Mouse (Mus musculus) heart, postnatal 0 days (tissue): Measurements from ENCODE around the gene Slc30a6. TPM values are rescaled to one million over a fixed set of nuclear protein-coding genes. Genes with fewer than 3 reads are reported as not detected.

Source experiments
- ATAC-seq: fragments of 200-750 bp; cut with Nextera tagmentation; 2 replicates; pipeline ENCODE4 v1.8.0; 2017; ENCODE audit warnings: low read depth, moderate number of reproducible peaks, moderate library complexity; ENCODE audit not compliant: insufficient read depth
- DNase-seq: peaks from one replicate; pipeline ENCODE4 v3.0.0-alpha.2; 2016; ENCODE audit warnings: low spot score
- H3K27ac ChIP-seq: fragments of 300-500 bp; sonication (generic); 2 replicates; pipeline ENCODE4 v1.5.1; 2014; ENCODE audit warnings: low read depth, mild to moderate bottlenecking
- H3K27me3 ChIP-seq: fragments of 300-500 bp; sonication (generic); 2 replicates; pipeline ENCODE4 v1.6.1; 2014; ENCODE audit warnings: low read length, mixed read lengths; ENCODE audit not compliant: control insufficient read depth, insufficient read depth
- H3K36me3 ChIP-seq: fragments of 300-500 bp; sonication (generic); replicated peaks from 2 replicates; pipeline ENCODE4 v1.6.1; 2014; ENCODE audit warnings: low read length, mixed read lengths; ENCODE audit not compliant: control insufficient read depth, insufficient read depth
- H3K4me1 ChIP-seq: fragments of 300-500 bp; sonication (generic); 2 replicates; pipeline ENCODE4 v1.6.1; 2014; ENCODE audit warnings: antibody characterized with exemption; ENCODE audit not compliant: control insufficient read depth, insufficient read depth
- H3K4me2 ChIP-seq: fragments of 300-500 bp; sonication (generic); 2 replicates; pipeline ENCODE4 v1.6.1; 2014; ENCODE audit warnings: low read depth, mild to moderate bottlenecking, low read length, moderate library complexity
- H3K4me3 ChIP-seq: fragments of 300-500 bp; sonication (generic); 2 replicates; pipeline ENCODE4 v1.5.1; 2014; ENCODE audit warnings: low read depth, low read length
- H3K9ac ChIP-seq: fragments of 300-500 bp; sonication (generic); replicated peaks from 2 replicates; pipeline ENCODE4 v1.6.1; 2014; ENCODE audit warnings: low read depth, low read length, mixed read lengths
- H3K9me3 ChIP-seq: fragments of 300-500 bp; sonication (generic); replicated peaks from 2 replicates; pipeline ENCODE4 v1.6.1; 2016; ENCODE audit warnings: low read length; ENCODE audit not compliant: control insufficient read depth
- CTCF ChIP-seq: IDR thresholded peaks from 2 replicates; pipeline ENCODE4 v1.5.1; 2016; ENCODE audit warnings: antibody characterized with exemption, control low read depth, low read depth
- EP300 ChIP-seq: IDR thresholded peaks from 2 replicates; pipeline ENCODE4 v1.6.1; 2016; ENCODE audit warnings: antibody characterized with exemption, low read depth
- WGBS: fragments of 180-500 bp; shearing (Covaris S2); extraction: QIAGEN DNeasy Blood & Tissue Kit; methylation state at CpG from one replicate; pipeline ENCODE4 v1.1.7; 2014; 5-methylcytosine and 5-hydroxymethylcytosine counted together
- polyA plus RNA-seq: library from polyadenylated mRNA; unstranded; fragments of >200 nt; fragmentation: Nextera tagmentation; extraction: Ambion mirVana; gene quantifications from 2 replicates; pipeline ENCODE4 v1.2.1, GENCODE M21; 2015
- total RNA-seq: library from RNA; depleted of rRNA; stranded (reverse); fragments of >200 nt; gene quantifications from 2 replicates; pipeline ENCODE4 v1.2.3, GENCODE M21; 2014; ENCODE audit warnings: low replicate concordance; rRNA removed

The Slc30a6 gene
- 18.4 and 27.7 TPM in 2 replicates for total RNA-seq
- 19.9 and 20.4 TPM in 2 replicates for polyA plus RNA-seq

GRCm38 (mm10) chr17:74395383-74396065, at the start of gene Slc30a6:
TSS of gene Slc30a6 (plus strand) at chr17:74395608.
- Histone ChIP-seq H3K4me3 (peak within 1 kb of the TSS; percentile 77), H3K9me3 (no peaks in the 10 kb centered on the region), H3K4me2 (peak within 1 kb of the TSS; percentile 86), H3K4me1 (peaks cover 6% of the 10 kb centered on the region; the same call in 1 of the 2 replicates), H3K9ac (peak within 1 kb of the TSS; percentile 89), H3K27ac (peak within 1 kb of the TSS; percentile 83), H3K36me3 (no peaks in the 10 kb centered on the region), H3K27me3 (no peaks in the 10 kb centered on the region)
- no peak for TF ChIP-seq CTCF
- TF ChIP-seq EP300: peak; percentile 65; the same call in 1 of the 2 replicates
- WGBS: under 1% methylated on average over 41 of the region's 41 CpGs
- peak; percentile 100 for ATAC-seq
- DNase-seq: peak; percentile 95

- no peak for DNase-seq
- Histone ChIP-seq H3K4me3 (no peak overlapping the region), H3K27me3 (no peaks in the 10 kb centered on the region), H3K9ac (no peak overlapping the region), H3K27ac (no peak overlapping the region), H3K4me2 (no peak overlapping the region), H3K9me3 (no peaks in the 10 kb centered on the region), H3K4me1 (no peaks in the 10 kb centered on the region), H3K36me3 (peaks cover 30% of the 10 kb centered on the region)
- no peak for ATAC-seq
- 89% methylated on average over 1 of the region's 1 CpGs for WGBS
- no peak for TF ChIP-seq CTCF
- TF ChIP-seq EP300: no peak
These were observed 31.8 kb upstream of the Slc30a6 start for GRCm38 (mm10) chr17:74363592-74363991.

- ATAC-seq: no peak
These were observed 18.5 kb upstream of the Slc30a6 start for GRCm38 (mm10) chr17:74376916-74377315.

GRCm38 (mm10) chr17:74386657-74387056, 8.8 kb upstream of the Slc30a6 start:
- no peak overlapping the region for H3K27ac ChIP-seq
- DNase-seq (no peak), ATAC-seq (no peak)
- H3K9me3 ChIP-seq: no peaks in the 10 kb centered on the region
- H3K4me3 ChIP-seq: no peak overlapping the region
- H3K9ac ChIP-seq: no peak overlapping the region
- peaks cover 70% of the 10 kb centered on the region for H3K36me3 ChIP-seq
- H3K4me1 ChIP-seq: no peaks in the 10 kb centered on the region
- no peak overlapping the region for H3K4me2 ChIP-seq
- H3K27me3 ChIP-seq: no peaks in the 10 kb centered on the region
- TF ChIP-seq CTCF (no peak), EP300 (no peak)

More at GRCm38 (mm10) chr17:74376916-74377315, 18.5 kb upstream of the Slc30a6 start:
- no peak for DNase-seq
- WGBS: 87% methylated on average over 1 of the region's 1 CpGs
- Histone ChIP-seq H3K9ac (no peak overlapping the region), H3K4me2 (no peak overlapping the region), H3K36me3 (peaks cover 73% of the 10 kb centered on the region), H3K27me3 (no peaks in the 10 kb centered on the region), H3K4me1 (no peaks in the 10 kb centered on the region), H3K9me3 (no peaks in the 10 kb centered on the region), H3K27ac (no peak overlapping the region), H3K4me3 (no peak overlapping the region)
- TF ChIP-seq EP300 (no peak), CTCF (no peak)

- no peaks in the 10 kb centered on the region for H3K27me3 ChIP-seq
- no peak overlapping the region for H3K9ac ChIP-seq
- H3K4me1 ChIP-seq: no peaks in the 10 kb centered on the region
- TF ChIP-seq EP300 (no peak), CTCF (0 out of 2 replicates have a peak, but pooled peaks have one; percentile 19)
- no peaks in the 10 kb centered on the region for H3K9me3 ChIP-seq
- DNase-seq: no peak
- no peak overlapping the region for H3K27ac ChIP-seq
- 70% methylated on average over 3 of the region's 3 CpGs for WGBS
- H3K4me3 ChIP-seq: no peak overlapping the region
- peaks cover 40% of the 10 kb centered on the region for H3K36me3 ChIP-seq
- ATAC-seq: no peak
- H3K4me2 ChIP-seq: no peak overlapping the region
These were observed 5.6 kb upstream of the Slc30a6 start for GRCm38 (mm10) chr17:74389847-74390246.

GRCm38 (mm10) chr17:74394381-74394780, 1.0 kb upstream of the Slc30a6 start:
- no peaks in the 10 kb centered on the region; the same call in 1 of the 2 replicates for H3K36me3 ChIP-seq
- H3K4me3 ChIP-seq: 0 out of 2 replicates have a peak overlapping the region, but pooled peaks have one; percentile 77
- ATAC-seq: no peak
- DNase-seq: no peak
- H3K9me3 ChIP-seq: no peaks in the 10 kb centered on the region
- no peak overlapping the region for H3K4me2 ChIP-seq
- no peak overlapping the region for H3K27ac ChIP-seq
- no peak overlapping the region for H3K9ac ChIP-seq
- TF ChIP-seq EP300: no peak
- no peak for TF ChIP-seq CTCF
- H3K27me3 ChIP-seq: no peaks in the 10 kb centered on the region
- peaks cover 6% of the 10 kb centered on the region; the same call in 1 of the 2 replicates for H3K4me1 ChIP-seq
- WGBS: 79% methylated on average over 2 of the region's 2 CpGs
